Mouse (Mus musculus) neutrophil, adult 5-6 weeks (primary cell): ENCODE measurements around the gene Gemin8. TPM values are rescaled to one million over a fixed set of nuclear protein-coding genes. Genes with fewer than 3 reads are reported as not detected.

Experiments
- ATAC-seq: fragments of 151-379, 151-347 bp; 2 replicates; pipeline ENCODE4 v1.8.0; 2017; ENCODE audit warnings: mild to moderate bottlenecking, moderate TSS enrichment; ENCODE audit not compliant: insufficient number of reproducible peaks, poor library complexity, low FRiP score, severe bottlenecking; ENCODE audit errors: extremely low read depth
- total RNA-seq: library from RNA; stranded (forward); fragments of 200-1000 nt; gene quantifications from 2 replicates; pipeline ENCODE4 v1.2.3, GENCODE M21; 2017

Gene Gemin8
- total RNA-seq, 1 experiment from 2014 or later, result 1.9 TPM

DNA sequence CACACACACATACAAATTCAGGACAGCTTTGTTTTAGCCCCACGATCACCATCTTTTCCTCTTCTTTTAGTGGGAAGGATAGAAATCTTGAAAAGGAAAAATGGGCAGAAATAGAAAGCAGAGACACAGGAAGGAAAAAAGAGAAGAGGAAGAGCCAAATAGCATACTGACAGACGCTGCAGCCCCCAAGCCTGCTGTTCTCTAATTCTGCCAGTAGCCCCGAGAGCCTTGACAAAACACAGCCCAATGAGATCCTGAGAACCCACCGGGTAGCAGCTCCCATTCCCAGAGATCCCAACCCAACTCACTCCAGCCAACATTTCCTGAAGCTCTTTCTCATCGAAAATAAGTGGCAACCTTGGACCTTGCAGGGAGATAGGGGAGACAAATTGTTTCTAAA is 49.1 kb downstream of the Gemin8 start:
- ATAC-seq, result no peak

DNA sequence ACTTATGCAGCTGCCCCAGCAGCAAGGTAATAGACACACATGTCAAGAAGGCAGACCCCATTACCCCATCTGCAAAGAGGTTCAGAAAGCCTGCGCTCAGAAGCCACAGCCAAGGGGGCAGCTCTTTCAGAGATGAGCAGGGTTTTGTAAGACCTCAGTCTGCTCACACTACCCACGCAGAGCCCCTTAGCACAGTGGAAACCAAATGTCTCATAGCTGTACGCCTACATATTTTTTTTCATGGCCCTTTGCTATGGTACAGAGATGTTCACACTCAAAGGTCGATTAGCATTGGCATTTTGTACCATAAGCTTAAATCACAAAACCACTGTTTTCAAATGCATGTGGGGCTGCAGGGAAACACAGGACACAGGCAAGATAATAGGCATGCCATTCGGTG is 56.6 kb downstream of the Gemin8 start:
- ATAC-seq, result no peak

DNA sequence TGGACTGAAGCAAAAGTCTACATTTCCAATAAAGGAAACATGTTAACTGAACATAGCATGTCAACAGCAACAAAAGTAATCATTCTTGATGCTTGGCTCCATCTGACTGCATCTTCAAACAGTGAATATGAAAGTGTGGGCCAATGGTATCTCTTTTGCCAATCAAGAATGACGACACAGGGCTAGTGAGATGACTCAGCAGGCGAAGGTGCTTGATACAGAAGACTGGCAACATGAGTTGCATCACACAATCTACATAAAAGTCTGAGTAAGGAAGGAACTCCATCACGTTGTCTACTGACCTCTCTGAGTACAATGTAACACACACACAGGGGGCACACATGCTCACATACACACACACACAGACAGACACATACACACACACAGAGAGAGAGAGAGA is 59.5 kb downstream of the Gemin8 start:
- no peak for ATAC-seq

DNA sequence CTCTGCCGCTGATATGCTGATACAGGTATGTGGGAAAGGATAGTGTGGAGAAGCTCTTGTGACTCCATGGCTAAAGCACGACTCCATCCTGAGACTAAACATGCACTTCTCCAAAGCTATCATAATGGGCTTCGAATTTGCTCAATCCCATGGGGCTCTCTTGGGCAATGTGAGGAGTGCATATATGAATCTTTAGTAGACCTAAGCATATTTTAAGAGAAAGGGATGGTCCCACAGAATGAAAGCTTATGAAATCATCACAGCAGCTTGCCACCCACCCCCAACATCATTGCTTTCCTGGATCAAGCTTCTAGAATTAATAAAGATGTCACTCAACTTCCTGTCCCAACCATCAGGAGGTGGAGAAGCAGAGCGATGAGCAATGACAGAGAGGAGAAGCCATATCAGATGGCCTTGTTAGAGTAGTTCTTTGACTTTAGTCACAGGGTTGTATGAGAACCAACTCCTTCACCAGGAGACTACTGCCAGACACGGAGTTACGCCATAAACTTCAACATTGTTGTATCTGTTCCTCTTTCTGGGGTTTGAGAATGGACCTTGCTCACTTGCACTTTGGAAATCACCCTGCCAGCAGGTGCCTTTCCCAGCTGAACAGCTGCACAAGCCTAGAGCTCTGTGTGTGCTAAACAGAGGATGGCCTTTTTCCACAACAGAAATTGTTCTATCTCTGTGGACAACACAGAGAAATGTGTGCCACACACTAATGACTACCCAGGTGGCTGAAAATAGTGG is 60.4 kb downstream of the Gemin8 start:
- ATAC-seq, result no peak

DNA sequence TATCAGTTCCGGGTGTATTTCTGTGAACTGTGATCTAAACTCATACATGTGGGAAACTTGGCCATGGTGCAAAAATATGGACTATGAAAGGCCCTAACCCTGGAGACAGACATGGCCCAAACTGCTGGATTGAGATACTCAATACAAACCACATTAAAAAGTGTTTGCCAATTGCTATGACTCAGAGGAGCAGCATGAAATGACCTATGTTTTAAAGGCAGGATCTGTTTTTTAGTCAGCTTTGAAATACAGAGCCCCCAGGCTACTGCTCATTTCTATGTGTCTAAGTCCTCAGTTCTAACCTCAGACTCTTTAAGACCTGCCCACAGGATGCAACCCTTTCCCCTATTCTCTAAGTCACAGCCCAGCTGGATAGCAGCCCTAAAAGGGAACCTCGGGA is 65.9 kb downstream of the Gemin8 start:
- ATAC-seq, result no peak

DNA sequence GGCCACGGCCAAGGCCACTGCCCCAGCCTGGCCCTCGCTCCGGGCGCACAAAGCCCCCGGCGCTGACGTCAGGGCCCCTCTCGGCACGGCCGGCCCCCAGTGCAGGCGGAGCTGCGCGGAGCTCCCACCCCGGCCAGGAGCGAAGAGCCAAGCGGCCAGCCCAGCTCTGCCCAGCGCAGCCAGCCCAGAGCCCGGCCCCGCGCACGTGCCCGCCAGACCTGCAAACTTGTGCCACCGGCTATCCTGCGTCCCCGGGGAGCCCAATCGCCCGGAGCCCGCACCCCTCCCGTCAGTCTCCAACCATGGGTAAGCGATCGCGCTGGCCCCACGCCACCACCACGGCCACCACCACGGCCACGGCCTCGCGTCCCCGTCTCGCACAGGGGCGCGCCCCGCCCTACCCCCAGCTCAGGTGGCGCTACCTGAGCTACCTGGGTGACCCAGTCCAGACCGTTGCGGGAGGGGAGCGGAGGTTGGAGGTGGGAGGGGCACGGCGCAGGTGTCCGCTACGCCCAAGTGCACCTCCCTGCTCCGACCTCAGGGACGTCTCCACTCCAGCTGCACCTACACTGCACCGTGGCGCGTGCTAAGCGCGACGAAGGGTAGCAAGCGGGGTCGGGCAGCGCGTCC is 68.7 kb downstream of the Gemin8 start, which contains the start of gene Gpm6b:
TSS of gene Gpm6b (plus strand) at position 81 of the 630 bp plus-strand sequence.
- ATAC-seq, result peak; percentile 36; the same call in 1 of the 2 replicates

DNA sequence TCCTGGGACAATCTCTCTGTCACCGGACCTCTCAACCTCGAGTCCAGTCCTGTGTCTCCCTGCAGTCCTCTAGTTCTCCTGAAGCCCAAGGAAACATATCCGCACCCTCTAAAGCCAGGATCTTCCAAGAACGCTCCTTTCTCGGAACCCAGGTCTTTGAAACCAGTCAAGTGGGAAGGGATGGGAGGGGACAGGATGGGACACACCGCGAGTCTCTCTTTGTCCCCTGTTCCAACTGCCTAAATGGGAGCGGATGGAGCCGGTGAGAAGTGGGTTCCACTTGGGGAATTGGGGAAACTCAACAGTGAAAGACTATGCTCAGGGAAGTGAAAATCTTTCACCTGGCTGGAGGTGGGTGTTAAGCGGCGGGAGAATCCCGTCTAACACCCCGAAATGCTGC is 69.3 kb downstream of the Gemin8 start:
- no peak for ATAC-seq

Other genes starting within 250 kb of the Gemin8 start
- gene Gpm6b, start 68.5 kb downstream of the Gemin8 start, total RNA-seq, result 0.47 and 1.5 TPM in 2 replicates